Mouse (Mus musculus): ENCODE measurements at regions not wholly inside any gene's neighbourhood (a gene's known extent, or its start where the extent isn't known, plus 50 kb on each side); places are given as distances from the start of the nearest gene placed in this dataset.
A peak's percentile ranks its signal among the peaks of the same experiment; 100 is the strongest.

- no peak for DNase-seq
Measured at GRCm38 (mm10) chr4:72060605-72061352, 139.9 kb downstream of the Tle1 start.

DNA sequence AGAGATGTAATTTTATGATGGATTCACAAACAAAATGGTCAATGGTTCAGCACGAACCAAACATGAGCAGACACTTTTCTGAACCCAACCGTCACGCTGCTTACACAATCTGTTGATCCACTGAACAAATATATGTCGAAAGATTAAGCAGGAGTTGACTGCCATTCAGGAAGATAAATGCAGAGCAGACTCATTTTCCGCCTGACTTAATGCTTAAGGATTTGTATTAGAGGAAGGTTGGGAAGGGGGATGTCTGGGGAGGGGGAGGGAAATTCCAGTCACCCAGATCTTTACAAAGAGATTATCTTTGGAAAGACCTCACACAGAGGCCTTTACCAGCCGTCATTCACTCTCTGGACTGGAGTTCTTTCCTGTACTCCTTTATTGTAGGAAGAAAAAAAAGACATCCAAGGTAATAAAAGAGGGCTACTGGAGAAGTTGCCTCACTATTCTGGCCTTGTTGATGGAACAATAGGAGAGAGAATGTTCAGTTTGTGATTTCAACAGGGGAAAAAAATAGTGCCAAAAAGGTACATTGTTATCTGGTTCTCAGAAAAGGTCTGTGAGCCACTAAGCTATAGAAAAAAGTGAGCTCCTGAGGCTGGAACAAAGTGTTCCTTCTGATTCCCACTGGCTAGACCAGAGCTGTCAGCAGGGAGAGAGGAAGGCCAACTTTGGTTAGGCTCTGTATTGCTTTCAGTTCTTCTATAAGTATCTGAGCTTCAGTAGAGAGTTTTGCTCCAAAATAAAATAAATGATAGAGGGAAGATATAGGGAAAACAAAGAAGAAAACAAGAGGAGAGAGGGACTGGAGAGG lies 150.9 kb downstream of the Tle1 start:
- DNase-seq = no peak

- no peak for DNase-seq
Measured at GRCm38 (mm10) chr4:72022152-72022551, 178.6 kb downstream of the Tle1 start.

GRCm38 (mm10) chr4:72014221-72014850 lies 186.4 kb downstream of the Tle1 start:
- no peak for DNase-seq

GRCm38 (mm10) chr4:72013583-72013982 lies 187.1 kb downstream of the Tle1 start:
- DNase-seq = peak in 1 of 2 experiments; percentile 8

DNA sequence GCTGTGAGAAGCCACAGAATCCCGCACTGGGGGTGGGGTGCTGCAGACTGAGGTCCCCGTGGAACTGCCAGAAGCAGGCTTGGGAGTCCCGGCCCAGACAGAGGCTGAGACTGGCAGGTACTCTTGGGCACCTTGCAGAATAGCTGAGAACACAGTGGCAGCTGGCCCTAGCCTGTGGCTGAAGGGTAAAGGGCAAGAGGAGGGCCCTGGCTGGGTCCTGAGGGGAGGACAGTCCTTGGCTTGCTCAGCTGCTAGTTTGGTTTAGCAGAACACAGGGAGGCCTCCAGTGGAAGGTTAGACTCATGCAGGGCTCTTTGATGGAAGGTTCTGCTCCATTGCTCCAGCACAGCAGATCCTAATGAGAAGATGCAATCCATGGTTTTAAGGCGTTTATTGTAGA lies 190.4 kb downstream of the Tle1 start:
- DNase-seq = no peak

DNA sequence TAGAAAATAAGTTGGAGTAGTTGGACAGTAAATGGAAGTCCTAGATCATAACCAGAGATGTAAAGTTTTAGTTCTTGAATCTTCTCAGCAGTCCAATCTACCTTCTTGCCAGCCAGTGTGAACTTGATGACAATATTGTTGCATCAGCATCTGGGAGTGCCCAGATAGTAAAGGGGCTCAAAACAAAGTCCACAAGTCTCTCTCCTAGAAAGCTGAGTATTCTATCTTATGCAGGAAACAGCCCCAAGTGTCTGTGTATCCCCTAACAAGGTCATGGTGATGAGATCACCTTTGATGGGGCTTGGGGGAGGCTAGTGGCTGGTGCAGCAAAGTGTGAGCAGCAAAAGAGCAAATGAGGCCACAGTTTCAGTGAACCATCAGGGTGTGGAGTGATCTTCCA lies 194.8 kb downstream of the Tle1 start:
- DNase-seq = no peak

GRCm38 (mm10) chr4:72001221-72001875 lies 199.4 kb downstream of the Tle1 start:
- no peak for DNase-seq

- DNase-seq = no peak
Measured at GRCm38 (mm10) chr4:71968701-71969100, 210.9 kb upstream of the Gm11232 start.

DNA sequence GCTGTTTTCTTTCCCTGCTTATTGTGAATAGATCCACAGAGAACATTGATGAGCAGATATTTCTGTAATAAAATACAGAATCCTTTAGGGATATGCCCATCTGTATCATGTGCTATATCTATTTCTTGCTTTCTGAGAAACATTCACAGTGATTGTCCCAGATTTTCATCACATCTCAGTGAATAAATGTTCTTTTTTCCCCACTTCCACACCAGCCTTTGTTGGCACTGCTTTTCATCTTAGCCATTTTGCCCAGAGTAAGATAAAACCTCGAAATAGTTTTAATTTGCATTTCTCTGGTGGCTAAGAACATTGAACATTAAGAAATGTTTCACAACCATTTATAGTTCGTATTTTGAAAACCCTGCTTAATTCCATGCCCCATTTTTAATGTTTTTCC lies 195.7 kb upstream of the Gm11232 start:
- no peak for DNase-seq

GRCm38 (mm10) chr4:71933240-71933986 lies 175.6 kb upstream of the Gm11232 start:
- no peak for DNase-seq

DNA sequence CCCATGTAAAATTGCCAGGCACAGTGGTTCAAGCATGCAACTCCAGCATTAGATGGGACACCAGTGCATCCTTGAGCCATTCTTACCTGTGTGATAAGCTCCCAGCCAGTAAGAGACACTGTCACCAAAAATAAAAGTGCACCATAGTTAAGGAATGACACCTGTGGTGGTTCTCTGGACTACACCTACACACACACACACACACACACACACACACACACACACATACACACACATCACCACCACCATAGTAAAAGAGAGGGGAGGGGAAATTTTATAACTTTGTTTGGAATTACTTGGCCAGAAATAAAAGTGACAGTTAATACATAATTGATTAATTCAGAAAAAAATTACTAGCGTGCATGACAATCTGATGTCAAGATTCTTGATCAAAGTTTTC lies 175.1 kb upstream of the Gm11232 start:
- DNase-seq = no peak

- no peak for DNase-seq
Measured at GRCm38 (mm10) chr4:71911551-71911950, 153.8 kb upstream of the Gm11232 start.

DNA sequence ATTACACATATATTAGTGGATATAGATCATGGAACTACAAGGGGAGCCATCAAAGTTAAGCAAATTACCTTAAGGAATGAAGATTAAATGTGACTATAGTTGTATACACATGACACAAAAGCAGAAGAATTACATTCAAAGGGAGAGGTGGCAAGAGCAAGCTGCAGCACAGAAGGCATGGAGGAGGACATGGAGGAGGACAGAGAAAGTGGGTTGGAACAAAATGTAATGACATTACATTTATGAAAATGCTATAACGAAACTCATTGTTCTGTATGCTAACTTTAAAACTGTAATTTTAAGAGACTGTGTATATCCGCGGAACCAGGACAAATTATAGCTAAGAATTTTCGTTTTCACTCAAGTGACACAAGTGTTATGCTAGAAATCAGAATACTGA lies 117.9 kb upstream of the Gm11232 start:
- no peak for DNase-seq

GRCm38 (mm10) chr4:71866948-71867347 lies 109.2 kb upstream of the Gm11232 start:
- DNase-seq = no peak

GRCm38 (mm10) chr4:71841833-71842232 lies 84.1 kb upstream of the Gm11232 start:
- DNase-seq = no peak

GRCm38 (mm10) chr4:71840774-71841146 lies 83.0 kb upstream of the Gm11232 start:
- no peak for DNase-seq

- no peak for DNase-seq
Measured at GRCm38 (mm10) chr4:71839803-71840773, 82.3 kb upstream of the Gm11232 start.

DNA sequence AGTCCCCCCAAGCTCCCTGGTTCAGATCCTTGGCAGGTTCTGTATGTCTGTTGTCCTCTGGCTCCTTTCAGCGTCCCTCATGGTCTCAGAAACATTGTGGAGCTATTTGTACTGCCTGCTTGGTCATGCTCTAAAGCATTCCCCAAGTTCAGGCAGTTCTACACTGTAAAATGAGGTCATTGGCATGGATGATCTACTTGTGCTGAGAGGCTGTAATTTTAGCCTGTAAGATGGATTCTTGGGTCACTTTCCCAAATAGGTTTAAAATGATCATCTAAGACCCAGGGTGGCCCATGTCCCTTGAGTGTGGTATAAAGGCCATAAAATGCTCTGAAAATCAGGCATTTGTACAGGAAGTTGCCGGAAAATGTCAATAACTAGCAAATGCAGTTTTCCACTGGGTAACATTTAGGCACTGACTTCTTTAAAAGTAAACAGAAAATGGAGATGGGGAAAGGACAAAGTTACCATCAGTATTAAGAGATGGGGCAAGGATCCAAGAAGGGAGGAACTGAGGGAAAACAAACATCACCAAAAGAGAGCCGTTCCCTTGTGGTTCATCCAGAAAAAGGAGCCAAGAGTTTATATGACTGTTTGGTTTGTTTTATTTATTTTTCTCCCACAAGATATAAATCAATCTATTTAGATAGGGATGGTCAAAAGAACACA lies 81.5 kb upstream of the Gm11232 start:
- DNase-seq = no peak

GRCm38 (mm10) chr4:71835737-71836136 lies 78.0 kb upstream of the Gm11232 start:
- no peak for DNase-seq

DNA sequence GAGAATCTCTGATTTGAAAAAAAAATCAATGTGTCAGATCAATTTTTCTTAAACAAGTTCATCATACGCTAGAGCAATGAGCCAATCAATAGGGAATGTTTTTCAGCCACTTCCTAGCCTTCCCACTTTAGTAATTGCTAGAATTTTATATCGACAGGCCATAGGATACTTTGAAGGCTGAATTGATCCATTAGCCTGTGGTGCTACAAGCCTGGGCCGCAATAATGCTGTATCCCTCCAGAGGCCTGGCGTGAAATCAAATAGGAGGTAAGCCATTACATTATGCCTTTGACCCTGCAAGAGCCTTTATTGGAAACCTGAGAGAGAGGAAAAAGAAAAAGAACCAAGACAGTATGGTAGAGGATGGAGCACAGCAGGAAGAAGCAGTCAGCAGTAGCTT lies 53.7 kb upstream of the Gm11232 start:
- no peak for DNase-seq

Measured in cerebellum, postnatal 25 days (tissue).